Mouse (Mus musculus): ENCODE data around the gene Zmym5.

DNA sequence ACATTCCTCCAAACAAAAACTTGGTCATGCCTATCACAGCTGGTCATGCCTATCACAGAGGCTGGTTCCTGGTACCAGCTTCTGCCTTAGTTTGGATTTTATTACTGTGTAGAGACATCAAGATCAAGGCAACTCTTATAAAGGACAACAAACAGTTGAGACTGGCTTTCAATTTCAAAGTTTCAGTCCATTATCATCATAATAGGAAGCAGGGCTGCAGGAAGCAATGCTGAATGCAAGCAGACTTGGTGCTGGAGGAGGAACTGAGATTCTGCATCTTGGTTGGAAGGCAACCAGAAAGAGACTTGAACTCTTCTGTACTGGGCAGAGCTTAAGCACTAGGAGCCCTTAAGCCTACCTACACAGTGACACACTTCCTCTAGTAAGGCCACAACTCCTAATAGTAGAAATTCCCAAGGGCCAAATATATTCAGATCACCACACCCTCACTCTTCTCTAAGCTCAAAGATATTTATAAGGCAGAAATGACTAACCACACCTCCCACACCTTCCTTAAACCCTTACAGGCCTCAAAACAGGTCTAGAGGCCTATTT, 19.1 kb upstream of the Zmym5 start:
- no peak for TF ChIP-seq CTCF (IDR thresholded peaks at IDR 0.05; ENCODE audit: insufficient read depth, low read length)
- no peak for TF ChIP-seq POLR2A (IDR thresholded peaks at IDR 0.05; ENCODE audit: borderline replicate concordance, extremely low read depth, low read depth, low read length)

All from lung, adult 2 months (tissue).